Mouse (Mus musculus): ENCODE data around the gene Slc1a5. TPM values are rescaled to one million over a fixed set of nuclear protein-coding genes. Genes with fewer than 3 reads are reported as not detected.

The Slc1a5 gene
- polyA plus RNA-seq, 1 experiment from 2014 or later: 9.6 TPM

DNA sequence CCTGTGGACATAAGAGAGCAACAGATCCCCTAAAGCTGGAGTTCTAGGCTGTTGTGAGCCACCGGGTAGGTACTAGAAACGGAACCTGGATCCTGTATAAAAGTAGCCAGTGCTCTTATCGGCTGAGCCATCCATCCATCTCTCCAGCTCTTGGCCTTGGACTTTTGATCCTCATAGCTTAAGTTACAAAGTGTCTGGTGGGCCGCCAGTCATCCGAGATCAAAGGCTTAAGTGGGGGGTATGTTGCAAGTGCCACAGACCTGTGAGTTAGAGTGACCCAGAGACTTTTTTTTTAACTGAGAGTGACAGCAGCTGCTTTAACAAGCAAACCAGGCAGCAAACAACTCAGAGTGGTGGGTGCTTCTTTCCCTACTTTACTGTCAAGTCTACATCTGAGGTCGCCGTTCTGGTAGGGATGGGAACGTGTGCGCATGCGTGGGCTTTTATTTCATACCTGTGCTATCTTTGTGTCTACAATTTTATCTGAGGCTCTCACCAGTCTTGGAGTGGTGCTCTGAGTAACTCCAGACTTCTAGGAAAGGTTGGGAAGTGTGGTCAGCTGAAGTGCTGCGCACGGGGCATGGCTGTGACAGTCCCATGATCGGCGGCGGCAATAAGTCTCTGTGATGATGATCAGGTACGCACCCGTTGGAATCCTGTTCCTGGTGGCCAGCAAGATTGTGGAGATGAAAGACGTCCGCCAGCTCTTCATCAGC lies 12.0 kb downstream of the Slc1a5 start:
- Histone ChIP-seq H3K9me3 (ENCODE audit: control insufficient read depth, low read length) (no peaks in the 10 kb centered on the region), H3K4me2 (ENCODE audit: low read length) (no peak overlapping the region), H3K27me3 (replicated peaks; ENCODE audit: control insufficient read depth, insufficient read depth, low read length) (no peaks in the 10 kb centered on the region), H3K4me1 (ENCODE audit: control insufficient read depth, insufficient read depth, low read depth, low read length) (no peaks in the 10 kb centered on the region), H3K4me3 (ENCODE audit: low read length) (no peak overlapping the region), H3K9ac (ENCODE audit: low read depth, low read length) (no peak overlapping the region), H3K27ac (ENCODE audit: low read depth, low read length) (no peak overlapping the region), H3K36me3 (ENCODE audit: control insufficient read depth, insufficient read depth, low read length) (no peaks in the 10 kb centered on the region)
- ATAC-seq: no peak
- 94% methylated on average over 19 of the region's 19 CpGs for WGBS

- no peak for ATAC-seq
- WGBS: 91% methylated on average over 5 of the region's 5 CpGs
These were observed 13.7 kb downstream of the Slc1a5 start for GRCm38 (mm10) chr7:16794886-16795285.

DNA sequence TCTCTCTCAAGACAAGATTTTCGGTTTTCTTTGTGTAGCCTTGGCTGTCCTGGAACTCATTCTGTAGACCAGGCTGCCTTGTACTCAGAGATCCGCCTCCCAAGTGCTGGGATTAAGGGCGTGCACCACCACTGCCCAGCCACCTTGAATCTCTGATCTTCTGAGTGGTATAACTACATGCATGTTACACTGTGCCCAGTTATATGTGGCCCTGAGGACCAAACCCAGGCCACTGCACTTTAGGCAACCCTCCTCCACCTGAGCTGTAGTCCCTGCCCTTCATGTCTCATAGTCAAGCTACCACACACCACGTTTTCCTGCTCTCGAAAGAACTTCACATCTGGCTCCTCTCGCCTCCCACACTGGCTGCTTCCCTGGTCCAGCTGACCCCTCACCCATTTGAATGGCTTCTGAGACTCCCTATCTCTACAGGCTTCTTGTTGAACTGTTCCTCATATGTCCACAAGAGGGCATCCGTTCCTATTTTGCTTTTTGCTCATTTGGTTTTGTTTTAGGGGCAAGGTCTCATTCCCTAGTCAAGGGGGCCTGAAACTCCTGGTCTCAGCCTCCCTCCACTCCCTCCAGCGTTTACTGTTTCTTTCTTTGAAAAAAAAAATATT lies 23.4 kb downstream of the Slc1a5 start:
- 32% methylated on average over 8 of the region's 8 CpGs for WGBS
- Histone ChIP-seq H3K27me3 (replicated peaks; ENCODE audit: control insufficient read depth, insufficient read depth, low read length) (no peaks in the 10 kb centered on the region), H3K9ac (ENCODE audit: low read depth, low read length) (no peak overlapping the region), H3K4me1 (ENCODE audit: control insufficient read depth, insufficient read depth, low read depth, low read length) (no peaks in the 10 kb centered on the region), H3K4me2 (ENCODE audit: low read length) (no peak overlapping the region), H3K27ac (ENCODE audit: low read depth, low read length) (no peak overlapping the region), H3K9me3 (ENCODE audit: control insufficient read depth, low read length) (no peaks in the 10 kb centered on the region), H3K4me3 (ENCODE audit: low read length) (no peak overlapping the region), H3K36me3 (ENCODE audit: control insufficient read depth, insufficient read depth, low read length) (peaks cover 7% of the 10 kb centered on the region)
- peak; percentile 34; the same call in 1 of the 2 replicates for ATAC-seq

More at GRCm38 (mm10) chr7:16794886-16795285, 13.7 kb downstream of the Slc1a5 start:
- no peak overlapping the region for H3K9ac ChIP-seq (ENCODE audit: low read depth, low read length)
- H3K27ac ChIP-seq (ENCODE audit: low read depth, low read length): no peak overlapping the region
- no peak overlapping the region for H3K4me3 ChIP-seq (ENCODE audit: low read length)
- no peaks in the 10 kb centered on the region for H3K4me1 ChIP-seq (ENCODE audit: control insufficient read depth, insufficient read depth, low read depth, low read length)
- H3K27me3 ChIP-seq (replicated peaks; ENCODE audit: control insufficient read depth, insufficient read depth, low read length): no peaks in the 10 kb centered on the region
- H3K36me3 ChIP-seq (ENCODE audit: control insufficient read depth, insufficient read depth, low read length): no peaks in the 10 kb centered on the region
- no peak overlapping the region for H3K4me2 ChIP-seq (ENCODE audit: low read length)
- no peaks in the 10 kb centered on the region for H3K9me3 ChIP-seq (ENCODE audit: control insufficient read depth, low read length)

DNA sequence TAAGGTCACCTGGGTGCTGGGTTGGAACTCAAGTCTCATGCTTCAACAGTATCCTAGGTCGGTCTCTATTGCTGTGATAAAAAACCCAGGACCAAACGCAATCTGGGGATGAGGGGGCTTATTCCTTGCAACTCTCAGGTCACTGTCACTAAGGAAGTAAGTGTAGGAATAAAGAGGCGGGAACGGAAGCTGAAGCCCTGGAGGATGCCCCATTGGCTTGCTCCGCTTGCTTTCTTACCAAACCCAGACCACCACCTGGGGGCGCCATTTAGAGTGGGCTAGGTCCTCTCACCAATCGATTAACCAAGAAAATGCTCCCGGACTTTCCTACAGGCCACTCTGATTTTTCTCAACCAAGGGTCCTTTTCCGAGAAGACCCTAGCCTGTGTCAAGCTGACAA lies 26.8 kb downstream of the Slc1a5 start:
- WGBS: 87% methylated on average over 9 of the region's 9 CpGs

DNA sequence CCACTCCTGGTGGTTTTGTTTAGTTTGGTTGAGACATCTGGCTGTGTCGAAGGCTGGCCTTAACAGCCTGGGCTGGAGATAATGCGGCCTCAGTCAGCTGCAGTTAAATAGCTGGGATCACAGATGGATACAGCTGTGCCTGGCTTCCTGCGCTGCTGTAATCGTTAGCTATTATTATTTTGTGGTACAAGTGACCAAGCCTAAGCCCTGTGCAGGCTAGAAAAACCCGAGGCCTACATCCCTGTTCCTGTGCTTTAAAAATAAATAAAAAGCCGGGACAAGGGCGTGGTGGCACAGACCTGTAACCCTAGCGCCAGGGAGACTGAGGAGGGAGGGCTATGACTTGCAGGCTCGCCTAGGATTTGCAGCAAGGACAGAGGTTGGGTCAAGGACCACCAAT lies 27.5 kb downstream of the Slc1a5 start:
- ATAC-seq: no peak
- no peak overlapping the region for H3K9ac ChIP-seq (ENCODE audit: low read depth, low read length)
- peaks cover 7% of the 10 kb centered on the region for H3K36me3 ChIP-seq (ENCODE audit: control insufficient read depth, insufficient read depth, low read length)
- peaks cover 15% of the 10 kb centered on the region for H3K4me1 ChIP-seq (ENCODE audit: control insufficient read depth, insufficient read depth, low read depth, low read length)
- 91% methylated on average over 9 of the region's 9 CpGs for WGBS
- no peaks in the 10 kb centered on the region for H3K9me3 ChIP-seq (ENCODE audit: control insufficient read depth, low read length)
- H3K27me3 ChIP-seq (replicated peaks; ENCODE audit: control insufficient read depth, insufficient read depth, low read length): no peaks in the 10 kb centered on the region
- no peak overlapping the region for H3K27ac ChIP-seq (ENCODE audit: low read depth, low read length)
- H3K4me3 ChIP-seq (ENCODE audit: low read length): no peak overlapping the region
- H3K4me2 ChIP-seq (ENCODE audit: low read length): no peak overlapping the region

More for the DNA sequence above, 26.8 kb downstream of the Slc1a5 start:
- H3K4me1 ChIP-seq (ENCODE audit: control insufficient read depth, insufficient read depth, low read depth, low read length): peaks cover 15% of the 10 kb centered on the region
- no peak overlapping the region for H3K27ac ChIP-seq (ENCODE audit: low read depth, low read length)
- H3K4me2 ChIP-seq (ENCODE audit: low read length): no peak overlapping the region
- H3K36me3 ChIP-seq (ENCODE audit: control insufficient read depth, insufficient read depth, low read length): peaks cover 7% of the 10 kb centered on the region
- H3K27me3 ChIP-seq (replicated peaks; ENCODE audit: control insufficient read depth, insufficient read depth, low read length): no peaks in the 10 kb centered on the region
- no peak overlapping the region for H3K9ac ChIP-seq (ENCODE audit: low read depth, low read length)
- H3K4me3 ChIP-seq (ENCODE audit: low read length): no peak overlapping the region
- H3K9me3 ChIP-seq (ENCODE audit: control insufficient read depth, low read length): no peaks in the 10 kb centered on the region
- no peak for ATAC-seq

- Histone ChIP-seq H3K4me3 (ENCODE audit: low read length) (no peak overlapping the region), H3K27ac (ENCODE audit: low read depth, low read length) (no peak overlapping the region), H3K36me3 (ENCODE audit: control insufficient read depth, insufficient read depth, low read length) (peaks cover 7% of the 10 kb centered on the region), H3K9me3 (ENCODE audit: control insufficient read depth, low read length) (no peaks in the 10 kb centered on the region), H3K9ac (ENCODE audit: low read depth, low read length) (no peak overlapping the region), H3K27me3 (replicated peaks; ENCODE audit: control insufficient read depth, insufficient read depth, low read length) (no peaks in the 10 kb centered on the region), H3K4me1 (ENCODE audit: control insufficient read depth, insufficient read depth, low read depth, low read length) (peaks cover 16% of the 10 kb centered on the region), H3K4me2 (ENCODE audit: low read length) (peak overlapping the region; percentile 81; the same call in 1 of the 2 replicates)
- WGBS: 26% methylated on average over 10 of the region's 10 CpGs
- ATAC-seq: peak; percentile 10; the same call in 1 of the 2 replicates
These were observed 28.6 kb downstream of the Slc1a5 start for GRCm38 (mm10) chr7:16809739-16810138.

GRCm38 (mm10) chr7:16810399-16810919 lies 29.3 kb downstream of the Slc1a5 start:
- no peaks in the 10 kb centered on the region for H3K27me3 ChIP-seq (replicated peaks; ENCODE audit: control insufficient read depth, insufficient read depth, low read length)
- H3K4me1 ChIP-seq (ENCODE audit: control insufficient read depth, insufficient read depth, low read depth, low read length): peaks cover 23% of the 10 kb centered on the region
- H3K4me3 ChIP-seq (ENCODE audit: low read length): peak overlapping the region; percentile 58
- H3K27ac ChIP-seq (ENCODE audit: low read depth, low read length): peak overlapping the region; percentile 95
- peak overlapping the region; percentile 81 for H3K4me2 ChIP-seq (ENCODE audit: low read length)
- H3K36me3 ChIP-seq (ENCODE audit: control insufficient read depth, insufficient read depth, low read length): peaks cover 7% of the 10 kb centered on the region
- no peaks in the 10 kb centered on the region for H3K9me3 ChIP-seq (ENCODE audit: control insufficient read depth, low read length)
- H3K9ac ChIP-seq (ENCODE audit: low read depth, low read length): peak overlapping the region; percentile 86
- peak; percentile 15; the same call in 1 of the 2 replicates for ATAC-seq
- 41% methylated on average over 28 of the region's 28 CpGs for WGBS

- peak overlapping the region; percentile 95 for H3K27ac ChIP-seq (ENCODE audit: low read depth, low read length)
- no peaks in the 10 kb centered on the region for H3K9me3 ChIP-seq (ENCODE audit: control insufficient read depth, low read length)
- H3K9ac ChIP-seq (ENCODE audit: low read depth, low read length): peak overlapping the region; percentile 86
- H3K27me3 ChIP-seq (replicated peaks; ENCODE audit: control insufficient read depth, insufficient read depth, low read length): no peaks in the 10 kb centered on the region
- ATAC-seq: peak; percentile 53
- peak overlapping the region; percentile 58 for H3K4me3 ChIP-seq (ENCODE audit: low read length)
- H3K4me1 ChIP-seq (ENCODE audit: control insufficient read depth, insufficient read depth, low read depth, low read length): peaks cover 27% of the 10 kb centered on the region
- H3K4me2 ChIP-seq (ENCODE audit: low read length): peak overlapping the region; percentile 81
- H3K36me3 ChIP-seq (ENCODE audit: control insufficient read depth, insufficient read depth, low read length): peaks cover 7% of the 10 kb centered on the region
- WGBS: 4% methylated on average over 81 of the region's 90 CpGs
These were observed 29.9 kb downstream of the Slc1a5 start for GRCm38 (mm10) chr7:16810920-16811648.

- Histone ChIP-seq H3K4me2 (ENCODE audit: low read length) (peak overlapping the region; percentile 81), H3K27me3 (replicated peaks; ENCODE audit: control insufficient read depth, insufficient read depth, low read length) (no peaks in the 10 kb centered on the region), H3K36me3 (ENCODE audit: control insufficient read depth, insufficient read depth, low read length) (peaks cover 7% of the 10 kb centered on the region), H3K9ac (ENCODE audit: low read depth, low read length) (peak overlapping the region; percentile 86), H3K9me3 (ENCODE audit: control insufficient read depth, low read length) (no peaks in the 10 kb centered on the region), H3K4me1 (ENCODE audit: control insufficient read depth, insufficient read depth, low read depth, low read length) (peaks cover 27% of the 10 kb centered on the region), H3K4me3 (ENCODE audit: low read length) (peak overlapping the region; percentile 58), H3K27ac (ENCODE audit: low read depth, low read length) (peak overlapping the region; percentile 95)
- WGBS: 13% methylated on average over 17 of the region's 17 CpGs
- no peak for ATAC-seq
These were observed 30.5 kb downstream of the Slc1a5 start for GRCm38 (mm10) chr7:16811649-16812070.

Measured in hindbrain, embryonic 16.5 days (tissue).